Mouse (Mus musculus) urinary bladder, postnatal 4 days (tissue): ENCODE measurements around the gene DXBay18.
"Not testable (repeated sequence)": the region's sequence is repeated elsewhere in the genome, so short reads cannot be mapped to it uniquely, and the experiment has no call there.

Experiments used
- DNase-seq, 2 experiments: peaks; one replicate each; pipeline ENCODE4 v3.0.0; 2021 to 2022; ENCODE audit warnings: low spot score in 2 of 2

The DXBay18 gene

DNA sequence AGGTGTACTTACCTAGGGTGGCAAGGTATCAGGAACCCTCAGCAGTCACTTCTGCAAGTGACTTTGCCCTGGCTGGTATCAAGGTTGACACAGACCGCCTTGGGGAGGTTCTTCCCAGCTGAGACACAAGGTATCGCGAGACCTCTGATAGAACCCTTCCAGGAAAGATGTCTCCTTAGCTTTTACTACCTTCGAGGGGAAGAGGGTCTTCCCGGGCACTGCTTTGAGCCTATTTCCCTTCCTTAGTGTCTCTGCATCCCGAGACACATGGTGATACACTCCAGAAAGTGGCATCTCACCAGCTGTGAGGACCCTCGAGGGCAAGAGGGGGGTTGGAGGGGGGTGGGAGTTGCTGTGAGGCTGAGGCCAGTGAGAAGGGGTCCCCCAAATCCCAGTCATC, at the start of gene DXBay18:
DXBay18 (minus strand) TSS at position 101 of the 400 bp plus-strand sequence.
- not testable (repeated sequence) for DNase-seq

DNA sequence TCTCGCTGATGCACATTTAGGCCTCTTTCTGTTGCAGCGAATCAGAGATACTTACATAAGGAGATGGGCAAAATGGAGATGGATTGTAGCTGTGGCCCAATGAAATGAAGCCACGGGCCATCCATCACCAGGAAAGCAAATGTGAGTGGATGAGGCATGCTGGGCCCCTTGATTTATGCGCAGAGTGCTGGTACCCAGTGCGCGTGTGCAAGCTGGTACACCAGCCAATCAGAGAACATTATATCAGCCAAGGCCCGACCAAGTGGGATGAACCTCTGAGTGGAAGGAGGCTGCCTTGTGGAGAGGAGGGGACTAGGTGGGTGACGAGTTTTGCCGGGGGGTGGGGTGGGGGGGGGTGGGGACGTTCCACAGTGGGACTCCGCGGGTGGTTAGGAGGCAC, 42.7 kb upstream of the DXBay18 start, which contains the start of gene Xlr3b:
Xlr3b (plus strand) TSS at position 274 of the 400 bp plus-strand sequence.
- peak in 1 of 2 experiments; percentile 16 for DNase-seq

DNA sequence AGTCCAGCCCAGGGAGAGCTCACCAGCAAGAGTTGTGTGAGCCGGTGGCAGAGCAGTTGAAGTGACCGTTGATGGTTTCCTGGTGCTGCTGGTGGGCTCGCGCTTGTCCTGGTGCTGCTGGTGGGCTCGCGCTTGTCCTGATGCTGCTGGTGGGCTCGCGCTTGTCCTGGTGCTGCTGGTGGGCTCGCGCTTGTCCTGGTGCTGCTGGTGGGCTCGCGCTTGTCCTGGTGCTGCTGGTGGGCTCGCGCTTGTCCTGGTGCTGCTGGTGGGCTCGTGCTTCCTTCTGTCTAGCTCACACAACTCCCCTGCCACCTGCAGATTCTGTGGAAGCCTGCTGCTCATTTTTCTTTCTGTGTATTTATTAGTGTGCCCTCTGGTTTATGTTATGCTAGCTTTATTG, 27.6 kb upstream of the DXBay18 start, which contains the start of gene Spin2d:
Spin2d (minus strand) TSS at position 101 of the 400 bp plus-strand sequence.
- DNase-seq, result not testable (repeated sequence)

- DNase-seq, result not testable (repeated sequence)
Measured at GRCm38 (mm10) chrX:73148496-73148895, 754 bp downstream of the DXBay18 start, which contains the start of gene Xlr5b. Xlr5b (plus strand) TSS chrX:73148796.

DNA sequence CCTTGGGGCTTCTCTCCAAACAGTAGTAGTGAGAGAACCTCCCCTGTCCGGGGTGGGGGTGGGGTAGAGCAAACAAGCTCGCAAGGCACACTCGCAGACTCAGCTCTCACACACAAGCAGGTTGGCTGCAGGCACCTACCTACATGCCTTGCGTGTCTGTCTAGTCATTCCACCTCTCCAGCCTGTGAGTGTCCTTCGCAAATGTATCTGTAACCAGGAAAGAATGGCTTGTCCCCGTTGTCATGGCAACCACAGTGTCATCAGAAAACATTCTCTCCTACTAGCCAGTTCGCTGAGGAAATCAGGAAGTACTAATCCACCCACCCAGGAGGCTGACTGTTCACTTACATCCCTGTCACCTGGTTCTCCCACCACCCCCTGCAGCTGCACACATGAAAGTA, 6.0 kb downstream of the DXBay18 start:
- not testable (repeated sequence) for DNase-seq

DNA sequence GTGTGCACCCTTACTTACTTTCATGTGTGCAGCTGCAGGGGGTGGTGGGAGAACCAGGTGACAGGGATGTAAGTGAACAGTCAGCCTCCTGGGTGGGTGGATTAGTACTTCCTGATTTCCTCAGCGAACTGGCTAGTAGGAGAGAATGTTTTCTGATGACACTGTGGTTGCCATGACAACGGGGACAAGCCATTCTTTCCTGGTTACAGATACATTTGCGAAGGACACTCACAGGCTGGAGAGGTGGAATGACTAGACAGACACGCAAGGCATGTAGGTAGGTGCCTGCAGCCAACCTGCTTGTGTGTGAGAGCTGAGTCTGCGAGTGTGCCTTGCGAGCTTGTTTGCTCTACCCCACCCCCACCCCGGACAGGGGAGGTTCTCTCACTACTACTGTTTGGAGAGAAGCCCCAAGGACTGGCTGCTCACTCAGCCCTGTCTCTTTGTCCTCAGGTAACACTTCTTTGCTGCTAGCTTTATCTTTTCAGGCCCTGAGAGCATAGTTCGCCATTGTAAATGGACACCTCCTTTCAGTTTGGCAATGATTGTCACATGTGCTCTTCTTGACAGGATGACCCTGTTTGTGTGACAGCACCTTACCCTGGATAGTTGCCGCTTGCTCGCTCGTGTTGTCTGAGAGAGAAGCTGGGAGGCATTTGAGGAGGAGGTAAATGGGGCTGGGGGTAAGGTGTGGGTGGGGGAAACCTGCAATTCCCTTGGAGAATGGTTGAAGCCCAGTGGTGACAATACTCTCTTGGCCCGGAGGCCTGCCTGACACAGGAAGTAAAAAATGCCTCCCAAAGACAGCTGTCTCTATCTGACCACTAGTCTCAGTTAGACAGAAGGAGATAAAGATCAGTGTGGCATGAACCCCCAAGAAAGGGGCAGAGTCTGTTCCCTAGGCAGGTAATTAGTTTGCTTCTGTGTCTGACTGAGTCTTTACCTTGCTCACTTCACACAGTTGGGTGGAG, 26.1 kb downstream of the DXBay18 start:
- DNase-seq, result not testable (repeated sequence)

DNA sequence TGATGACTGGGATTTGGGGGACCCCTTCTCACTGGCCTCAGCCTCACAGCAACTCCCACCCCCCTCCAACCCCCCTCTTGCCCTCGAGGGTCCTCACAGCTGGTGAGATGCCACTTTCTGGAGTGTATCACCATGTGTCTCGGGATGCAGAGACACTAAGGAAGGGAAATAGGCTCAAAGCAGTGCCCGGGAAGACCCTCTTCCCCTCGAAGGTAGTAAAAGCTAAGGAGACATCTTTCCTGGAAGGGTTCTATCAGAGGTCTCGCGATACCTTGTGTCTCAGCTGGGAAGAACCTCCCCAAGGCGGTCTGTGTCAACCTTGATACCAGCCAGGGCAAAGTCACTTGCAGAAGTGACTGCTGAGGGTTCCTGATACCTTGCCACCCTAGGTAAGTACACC, 32.5 kb downstream of the DXBay18 start, which contains the start of gene Gm14685:
Gm14685 (plus strand) TSS at position 301 of the 400 bp plus-strand sequence.
- DNase-seq, result not testable (repeated sequence)

DNA sequence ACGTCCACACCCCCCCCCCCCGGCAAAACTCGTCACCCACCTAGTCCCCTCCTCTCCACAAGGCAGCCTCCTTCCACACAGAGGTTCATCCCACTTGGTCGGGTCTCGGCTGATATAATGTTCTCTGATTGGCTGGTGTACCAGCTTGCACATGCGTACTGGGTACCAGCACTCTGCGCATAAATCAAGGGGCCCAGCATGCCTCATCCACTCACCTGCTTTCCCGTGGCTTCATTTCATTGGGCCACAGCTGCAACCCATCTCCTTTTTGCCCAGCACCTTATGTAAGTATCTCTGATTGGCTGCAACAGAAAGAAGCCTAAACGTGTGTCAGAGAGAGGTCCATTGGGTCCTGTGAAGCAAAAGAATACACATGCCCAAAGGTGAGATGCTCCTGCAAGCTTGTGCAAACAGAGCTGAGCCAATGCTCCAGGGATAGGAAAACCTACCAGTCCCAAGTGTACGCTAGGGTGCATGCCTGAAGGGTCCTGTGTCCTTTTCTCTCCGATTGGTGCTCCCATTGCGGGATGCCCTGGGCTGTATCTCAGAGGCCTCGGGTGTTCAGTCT, 52.2 kb downstream of the DXBay18 start, which contains the start of gene Xlr3a:
Xlr3a (minus strand) TSS at position 155 of the 568 bp plus-strand sequence.
- not testable (repeated sequence) for DNase-seq
